Mouse (Mus musculus): ENCODE data around the gene Tmtc2. TPM values are rescaled to one million over a fixed set of nuclear protein-coding genes. Genes with fewer than 3 reads are reported as not detected.

The Tmtc2 gene
- polyA plus RNA-seq, 1 experiment from 2014 or later: 15.2 TPM

- no peaks in the 10 kb centered on the region for H3K9me3 ChIP-seq (replicated peaks)
- no peak overlapping the region for H3K4me3 ChIP-seq (replicated peaks)
- 0 out of 2 replicates have a peak, but pooled peaks cover 3% of the 10 kb centered on the region for H3K4me1 ChIP-seq
- H3K9ac ChIP-seq: no peak overlapping the region
- ATAC-seq (ENCODE audit: insufficient number of reproducible peaks, low FRiP score, low TSS enrichment, low read depth): no peak
- H3K27me3 ChIP-seq: no peaks in the 10 kb centered on the region
- H3K36me3 ChIP-seq: no peaks in the 10 kb centered on the region
- H3K4me2 ChIP-seq (replicated peaks): no peak overlapping the region
- H3K27ac ChIP-seq (replicated peaks): no peak overlapping the region
- 86% methylated on average over 4 of the region's 4 CpGs for WGBS
Observed at GRCm38 (mm10) chr10:105405856-105406527, 168.3 kb downstream of the Tmtc2 start.

- H3K36me3 ChIP-seq: no peaks in the 10 kb centered on the region
- 0 out of 2 replicates have a peak, but pooled peaks cover 3% of the 10 kb centered on the region for H3K4me1 ChIP-seq
- no peaks in the 10 kb centered on the region for H3K27me3 ChIP-seq
- 71% methylated on average over 3 of the region's 3 CpGs for WGBS
- H3K4me2 ChIP-seq (replicated peaks): no peak overlapping the region
- no peak overlapping the region for H3K4me3 ChIP-seq (replicated peaks)
- no peak overlapping the region for H3K27ac ChIP-seq (replicated peaks)
- no peaks in the 10 kb centered on the region for H3K9me3 ChIP-seq (replicated peaks)
- no peak for ATAC-seq (ENCODE audit: insufficient number of reproducible peaks, low FRiP score, low TSS enrichment, low read depth)
- no peak overlapping the region for H3K9ac ChIP-seq
Observed at GRCm38 (mm10) chr10:105403931-105404330, 170.3 kb downstream of the Tmtc2 start.

- 0 out of 2 replicates have a peak, but pooled peaks cover 3% of the 10 kb centered on the region for H3K4me1 ChIP-seq
- H3K4me3 ChIP-seq (replicated peaks): no peak overlapping the region
- no peaks in the 10 kb centered on the region for H3K36me3 ChIP-seq
- 61% methylated on average over 5 of the region's 5 CpGs for WGBS
- H3K9ac ChIP-seq: no peak overlapping the region
- H3K9me3 ChIP-seq (replicated peaks): no peaks in the 10 kb centered on the region
- ATAC-seq (ENCODE audit: insufficient number of reproducible peaks, low FRiP score, low TSS enrichment, low read depth): no peak
- no peaks in the 10 kb centered on the region for H3K27me3 ChIP-seq
- no peak overlapping the region for H3K27ac ChIP-seq (replicated peaks)
- H3K4me2 ChIP-seq (replicated peaks): no peak overlapping the region; the same call in 1 of the 2 replicates
Observed at GRCm38 (mm10) chr10:105402481-105402779, 171.8 kb downstream of the Tmtc2 start.

GRCm38 (mm10) chr10:105401754-105402480 lies 172.3 kb downstream of the Tmtc2 start:
- Histone ChIP-seq H3K9me3 (replicated peaks) (no peaks in the 10 kb centered on the region), H3K36me3 (no peaks in the 10 kb centered on the region), H3K4me2 (replicated peaks) (no peak overlapping the region; the same call in 1 of the 2 replicates), H3K9ac (no peak overlapping the region), H3K4me3 (replicated peaks) (no peak overlapping the region), H3K4me1 (0 out of 2 replicates have a peak, but pooled peaks cover 3% of the 10 kb centered on the region), H3K27me3 (no peaks in the 10 kb centered on the region), H3K27ac (replicated peaks) (no peak overlapping the region)
- 73% methylated on average over 11 of the region's 11 CpGs for WGBS
- ATAC-seq (ENCODE audit: insufficient number of reproducible peaks, low FRiP score, low TSS enrichment, low read depth): no peak

GRCm38 (mm10) chr10:105399316-105399715 lies 174.9 kb downstream of the Tmtc2 start:
- no peak for ATAC-seq (ENCODE audit: insufficient number of reproducible peaks, low FRiP score, low TSS enrichment, low read depth)
- Histone ChIP-seq H3K9ac (no peak overlapping the region), H3K4me1 (0 out of 2 replicates have a peak, but pooled peaks cover 3% of the 10 kb centered on the region), H3K27ac (replicated peaks) (no peak overlapping the region), H3K36me3 (no peaks in the 10 kb centered on the region), H3K27me3 (no peaks in the 10 kb centered on the region), H3K4me3 (replicated peaks) (no peak overlapping the region), H3K9me3 (replicated peaks) (no peaks in the 10 kb centered on the region), H3K4me2 (replicated peaks) (no peak overlapping the region)
- WGBS: 56% methylated on average over 5 of the region's 5 CpGs

- 31% methylated on average over 4 of the region's 4 CpGs for WGBS
- Histone ChIP-seq H3K36me3 (no peaks in the 10 kb centered on the region), H3K27me3 (no peaks in the 10 kb centered on the region), H3K4me2 (replicated peaks) (no peak overlapping the region), H3K9ac (no peak overlapping the region), H3K9me3 (replicated peaks) (no peaks in the 10 kb centered on the region), H3K27ac (replicated peaks) (no peak overlapping the region), H3K4me3 (replicated peaks) (no peak overlapping the region), H3K4me1 (0 out of 2 replicates have a peak, but pooled peaks cover 4% of the 10 kb centered on the region)
- ATAC-seq (ENCODE audit: insufficient number of reproducible peaks, low FRiP score, low TSS enrichment, low read depth): no peak
Observed at GRCm38 (mm10) chr10:105384065-105384464, 190.2 kb downstream of the Tmtc2 start.

GRCm38 (mm10) chr10:105381705-105382104 lies 192.5 kb downstream of the Tmtc2 start:
- Histone ChIP-seq H3K27ac (replicated peaks) (no peak overlapping the region), H3K4me2 (replicated peaks) (no peak overlapping the region), H3K4me1 (0 out of 2 replicates have a peak, but pooled peaks cover 4% of the 10 kb centered on the region), H3K27me3 (no peaks in the 10 kb centered on the region), H3K4me3 (replicated peaks) (no peak overlapping the region), H3K9ac (no peak overlapping the region), H3K36me3 (no peaks in the 10 kb centered on the region), H3K9me3 (replicated peaks) (no peaks in the 10 kb centered on the region)
- WGBS: 90% methylated on average over 1 of the region's 1 CpGs
- no peak for ATAC-seq (ENCODE audit: insufficient number of reproducible peaks, low FRiP score, low TSS enrichment, low read depth)

GRCm38 (mm10) chr10:105381202-105381601 lies 193.0 kb downstream of the Tmtc2 start:
- Histone ChIP-seq H3K4me2 (replicated peaks) (no peak overlapping the region), H3K4me1 (0 out of 2 replicates have a peak, but pooled peaks cover 4% of the 10 kb centered on the region), H3K9me3 (replicated peaks) (no peaks in the 10 kb centered on the region), H3K4me3 (replicated peaks) (no peak overlapping the region), H3K36me3 (no peaks in the 10 kb centered on the region), H3K27me3 (no peaks in the 10 kb centered on the region), H3K9ac (no peak overlapping the region), H3K27ac (replicated peaks) (no peak overlapping the region)
- WGBS: 80% methylated on average over 5 of the region's 5 CpGs
- no peak for ATAC-seq (ENCODE audit: insufficient number of reproducible peaks, low FRiP score, low TSS enrichment, low read depth)

- Histone ChIP-seq H3K4me2 (replicated peaks) (no peak overlapping the region), H3K9me3 (replicated peaks) (no peaks in the 10 kb centered on the region), H3K27ac (replicated peaks) (no peak overlapping the region), H3K9ac (no peak overlapping the region), H3K4me1 (0 out of 2 replicates have a peak, but pooled peaks cover 4% of the 10 kb centered on the region), H3K36me3 (no peaks in the 10 kb centered on the region), H3K4me3 (replicated peaks) (no peak overlapping the region), H3K27me3 (no peaks in the 10 kb centered on the region)
- WGBS: 74% methylated on average over 7 of the region's 7 CpGs
- no peak for ATAC-seq (ENCODE audit: insufficient number of reproducible peaks, low FRiP score, low TSS enrichment, low read depth)
Observed at GRCm38 (mm10) chr10:105380584-105380983, 193.7 kb downstream of the Tmtc2 start.

- 88% methylated on average over 2 of the region's 2 CpGs for WGBS
- H3K27me3 ChIP-seq: no peaks in the 10 kb centered on the region
- H3K4me2 ChIP-seq (replicated peaks): no peak overlapping the region
- H3K36me3 ChIP-seq: no peaks in the 10 kb centered on the region
- H3K9ac ChIP-seq: no peak overlapping the region
- H3K4me1 ChIP-seq: no peaks in the 10 kb centered on the region
- no peaks in the 10 kb centered on the region for H3K9me3 ChIP-seq (replicated peaks)
- no peak overlapping the region for H3K27ac ChIP-seq (replicated peaks)
- no peak overlapping the region for H3K4me3 ChIP-seq (replicated peaks)
- ATAC-seq (ENCODE audit: insufficient number of reproducible peaks, low FRiP score, low TSS enrichment, low read depth): no peak
Observed at GRCm38 (mm10) chr10:105377711-105378110, 196.5 kb downstream of the Tmtc2 start.

GRCm38 (mm10) chr10:105373265-105373664 lies 201.0 kb downstream of the Tmtc2 start:
- H3K9me3 ChIP-seq (replicated peaks): no peaks in the 10 kb centered on the region
- ATAC-seq (ENCODE audit: insufficient number of reproducible peaks, low FRiP score, low TSS enrichment, low read depth): no peak
- H3K4me2 ChIP-seq (replicated peaks): no peak overlapping the region
- H3K27me3 ChIP-seq: no peaks in the 10 kb centered on the region
- WGBS: 95% methylated on average over 8 of the region's 8 CpGs
- H3K27ac ChIP-seq (replicated peaks): no peak overlapping the region
- H3K4me3 ChIP-seq (replicated peaks): no peak overlapping the region
- H3K4me1 ChIP-seq: no peaks in the 10 kb centered on the region
- H3K36me3 ChIP-seq: 0 out of 2 replicates have a peak, but pooled peaks cover 6% of the 10 kb centered on the region
- H3K9ac ChIP-seq: no peak overlapping the region
